16 mouse cellular contexts compared by ENCODE assay signal in the genomic region with DNA sequence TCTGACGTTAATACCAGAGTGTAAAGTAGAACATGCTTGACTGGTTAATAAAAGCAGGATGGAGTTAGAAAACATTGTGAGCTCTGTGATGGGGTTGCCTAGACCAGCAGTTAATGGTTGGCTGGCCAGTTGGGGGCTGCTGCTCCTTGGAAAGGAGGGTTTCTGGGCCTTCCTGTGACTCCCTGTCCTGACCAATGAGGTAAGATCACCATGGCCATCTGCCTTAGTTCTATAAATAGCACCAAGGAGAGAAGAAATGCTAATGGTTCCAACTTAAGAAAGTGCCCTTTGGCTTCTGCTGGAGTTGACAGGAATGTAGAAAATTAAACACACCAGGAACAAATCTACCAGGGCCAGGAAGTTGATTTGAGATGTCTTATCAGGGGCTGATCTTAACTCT. TPM values are rescaled to one million over a fixed set of nuclear protein-coding genes. Genes with fewer than 3 reads are reported as not detected.
DNase-seq lines count a peak whose midpoint lies in the region; ATAC-seq and TF ChIP-seq lines count a peak whose summit lies in the region.
"Had no signal": no experiment of that assay in that cellular context is flagged by ENCODE, and none has a peak within 500 bp of the region (broad histone marks: within the 10 kb centered on the region; RNA-seq: fewer than 3 reads in every experiment).

No protein-coding gene starts in this region.

- no peak for TF ChIP-seq EP300 in heart, adult 2 months (IDR thresholded peaks at IDR 0.05; ENCODE audit: insufficient read depth, low read depth, low read length)

- H3K27me3 ChIP-seq in heart, embryonic 15.5 days = no peaks in the 10 kb centered on the region
- no peaks in the 10 kb centered on the region for H3K27me3 ChIP-seq in heart, adult 2 months (ENCODE audit: control insufficient read depth, insufficient read depth, low read length)
- H3K27me3 ChIP-seq in kidney, embryonic 16.5 days (ENCODE audit: insufficient read depth, low read length) = no peaks in the 10 kb centered on the region
- H3K27me3 ChIP-seq: forebrain, embryonic 15.5 days; hindbrain, embryonic 12.5 days; liver, embryonic 12.5 days; midbrain, embryonic 12.5 days; stomach, embryonic 15.5 days had no signal

- H3K27ac ChIP-seq in heart, embryonic 15.5 days = peak overlapping the region; percentile 56; the same call in 1 of the 2 replicates
- no peak overlapping the region for H3K27ac ChIP-seq in heart, adult 2 months
- H3K27ac ChIP-seq in kidney, embryonic 16.5 days (ENCODE audit: low read length) = no peak overlapping the region
- H3K27ac ChIP-seq: forebrain, embryonic 15.5 days; hindbrain, embryonic 12.5 days; liver, embryonic 12.5 days; midbrain, embryonic 12.5 days; stomach, embryonic 15.5 days had no signal

- no peak overlapping the region for H3K9ac ChIP-seq in heart, embryonic 15.5 days
- H3K9ac ChIP-seq in heart, adult 2 months (ENCODE audit: low read depth, low read length) = no peak overlapping the region
- H3K9ac ChIP-seq in kidney, embryonic 16.5 days (replicated peaks; ENCODE audit: low read length) = no peak overlapping the region
- H3K9ac ChIP-seq: forebrain, embryonic 15.5 days; hindbrain, embryonic 12.5 days; liver, embryonic 12.5 days; midbrain, embryonic 12.5 days; stomach, embryonic 15.5 days had no signal

- intact Hi-C loops in heart, adult 2 months (cut with DNase I) = no loop called here

- no peak for TF ChIP-seq POLR2A in heart, adult 2 months (IDR thresholded peaks at IDR 0.05; ENCODE audit: insufficient read depth, low read depth, low read length)

- DNase-seq in cerebellum, postnatal 14 days = peak; percentile 36 to 44
- no peak for DNase-seq in heart, adult 2 months
- DNase-seq in kidney, adult 9 months = peak; percentile 69
- DNase-seq in kidney, adult 18-20 months = no peak
- DNase-seq in layer of hippocampus, adult 11-12 months (ENCODE audit: low spot score) = no peak
- DNase-seq: lung, adult 2 months; thymus, adult 18-20 months; thymus, postnatal 36 days had no signal

- 51% methylated on average over 1 of the region's 1 CpGs for whole genome bisulfite sequencing in heart, embryonic 15.5 days
- 73% methylated on average over 1 of the region's 1 CpGs for WGBS in heart, adult 2 months
- WGBS in kidney, embryonic 16.5 days = 31% methylated on average over 1 of the region's 1 CpGs

- ATAC-seq in cerebellum, adult (ENCODE audit: insufficient number of reproducible peaks, low FRiP score, low TSS enrichment) = no peak
- no peak for ATAC-seq in heart, embryonic 15.5 days (replicated peaks; ENCODE audit: insufficient number of reproducible peaks, insufficient read depth, low FRiP score, low read depth)
- ATAC-seq in kidney, embryonic 16.5 days (ENCODE audit: low FRiP score, low TSS enrichment) = peak; percentile 57; the same call in 1 of the 2 replicates
- ATAC-seq: forebrain, embryonic 15.5 days; liver, embryonic 12.5 days had no signal

- H3K4me3 ChIP-seq in heart, embryonic 15.5 days = no peak overlapping the region
- H3K4me3 ChIP-seq in heart, adult 2 months = no peak overlapping the region
- no peak overlapping the region for H3K4me3 ChIP-seq in kidney, embryonic 16.5 days (ENCODE audit: low read length)
- H3K4me3 ChIP-seq: forebrain, embryonic 15.5 days; hindbrain, embryonic 12.5 days; liver, embryonic 12.5 days; midbrain, embryonic 12.5 days; stomach, embryonic 15.5 days had no signal

- H3K9me3 ChIP-seq in heart, embryonic 15.5 days (replicated peaks) = no peaks in the 10 kb centered on the region
- H3K9me3 ChIP-seq in kidney, embryonic 16.5 days (ENCODE audit: low read length) = no peaks in the 10 kb centered on the region
- H3K9me3 ChIP-seq: forebrain, embryonic 15.5 days; hindbrain, embryonic 12.5 days; liver, embryonic 12.5 days; midbrain, embryonic 12.5 days; stomach, embryonic 15.5 days had no signal

- TF ChIP-seq CTCF in heart, adult 2 months (IDR thresholded peaks at IDR 0.05) = no peak

- no peaks in the 10 kb centered on the region for H3K36me3 ChIP-seq in heart, embryonic 15.5 days
- peaks cover 3% of the 10 kb centered on the region; the same call in 1 of the 2 replicates for H3K36me3 ChIP-seq in heart, adult 2 months (ENCODE audit: control insufficient read depth, insufficient read depth, low read length)
- no peaks in the 10 kb centered on the region for H3K36me3 ChIP-seq in kidney, embryonic 16.5 days (ENCODE audit: insufficient read depth, low read length)
- H3K36me3 ChIP-seq: forebrain, embryonic 15.5 days; hindbrain, embryonic 12.5 days; liver, embryonic 12.5 days; midbrain, embryonic 12.5 days; stomach, embryonic 15.5 days had no signal

- H3K79me2 ChIP-seq in heart, adult 2 months (replicated peaks; ENCODE audit: control insufficient read depth, insufficient read depth, low read length) = no peaks in the 10 kb centered on the region

- no peak overlapping the region for H3K4me2 ChIP-seq in heart, embryonic 15.5 days
- no peak overlapping the region for H3K4me2 ChIP-seq in kidney, embryonic 16.5 days (replicated peaks; ENCODE audit: low read depth, low read length)
- H3K4me2 ChIP-seq: forebrain, embryonic 15.5 days; hindbrain, embryonic 12.5 days; liver, embryonic 12.5 days; midbrain, embryonic 12.5 days; stomach, embryonic 15.5 days had no signal

- H3K4me1 ChIP-seq in heart, embryonic 15.5 days (replicated peaks) = peaks cover 49% of the 10 kb centered on the region
- H3K4me1 ChIP-seq in heart, adult 2 months (ENCODE audit: control insufficient read depth, insufficient read depth, low read length) = peaks cover 9% of the 10 kb centered on the region; the same call in 1 of the 2 replicates
- peaks cover 11% of the 10 kb centered on the region for H3K4me1 ChIP-seq in kidney, embryonic 16.5 days (ENCODE audit: insufficient read depth, low read length)

RNA-seq across cellular contexts. Expression of gene Abtb2, which starts 42.8 kb away (rescaled TPM):
- polyA plus RNA-seq in heart, embryonic 15.5 days (2015; fragmentation: Nextera tagmentation; extraction: Ambion mirVana) = 20.2 and 21.4 TPM in 2 replicates
- 10 to 100 TPM; 24.7 to 28.7 TPM for total RNA-seq in heart, adult 2 months (2021)
- 23.0 and 27.1 TPM in 2 replicates for polyA plus RNA-seq in heart, adult 2 months (2012; rRNA removed)
- polyA plus RNA-seq in kidney, embryonic 16.5 days (2015; fragmentation: Nextera tagmentation; extraction: Ambion mirVana) = 7.8 and 9.3 TPM in 2 replicates

Comparison
In these comparisons a context has a peak if more than half of its experiments do, and no peak if none do; other contexts are left out.
1. DNase-seq: peak in cerebellum, postnatal 14 days (2 of 2) and kidney, adult 9 months (single experiment); none in heart, adult 2 months (0 of 2), kidney, adult 18-20 months (single experiment) and layer of hippocampus, adult 11-12 months (single experiment).